Mouse (Mus musculus) thymus, postnatal 25 days (tissue): ENCODE results near the gene Ppp2r3c.
"Not testable (repeated sequence)": the region's sequence is repeated elsewhere in the genome, so short reads cannot be mapped to it uniquely, and the experiment has no call there.

Source experiments
- DNase-seq: peaks from one replicate; pipeline ENCODE4 v3.0.0; 2022

The Ppp2r3c gene

GRCm38 (mm10) chr12:55263385-55263784 lies 39.4 kb downstream of the Ppp2r3c start:
- DNase-seq = not testable (repeated sequence)

GRCm38 (mm10) chr12:55261950-55262349 lies 40.8 kb downstream of the Ppp2r3c start:
- not testable (repeated sequence) for DNase-seq

DNA sequence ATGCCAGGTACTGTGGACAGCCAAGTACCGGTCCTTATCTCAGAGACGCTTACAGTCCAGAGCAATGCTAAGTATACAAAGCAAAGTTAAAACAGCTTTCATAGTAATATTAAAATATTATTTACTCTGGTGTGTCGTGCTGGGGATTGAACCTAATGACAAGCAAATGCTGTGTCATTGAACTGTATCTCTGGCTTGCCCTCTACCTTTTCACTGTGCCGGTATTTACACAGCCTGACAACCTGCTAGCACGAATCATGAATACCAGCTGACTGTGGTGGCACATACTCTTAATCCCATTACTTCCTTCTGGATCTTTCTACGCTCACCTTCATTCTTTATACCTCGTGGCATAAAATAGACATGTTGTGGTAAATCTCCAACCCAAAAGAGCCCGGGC lies 60.6 kb downstream of the Ppp2r3c start:
- DNase-seq = not testable (repeated sequence)

GRCm38 (mm10) chr12:55230520-55230861 lies 72.3 kb downstream of the Ppp2r3c start:
- peak; percentile 18 for DNase-seq

DNA sequence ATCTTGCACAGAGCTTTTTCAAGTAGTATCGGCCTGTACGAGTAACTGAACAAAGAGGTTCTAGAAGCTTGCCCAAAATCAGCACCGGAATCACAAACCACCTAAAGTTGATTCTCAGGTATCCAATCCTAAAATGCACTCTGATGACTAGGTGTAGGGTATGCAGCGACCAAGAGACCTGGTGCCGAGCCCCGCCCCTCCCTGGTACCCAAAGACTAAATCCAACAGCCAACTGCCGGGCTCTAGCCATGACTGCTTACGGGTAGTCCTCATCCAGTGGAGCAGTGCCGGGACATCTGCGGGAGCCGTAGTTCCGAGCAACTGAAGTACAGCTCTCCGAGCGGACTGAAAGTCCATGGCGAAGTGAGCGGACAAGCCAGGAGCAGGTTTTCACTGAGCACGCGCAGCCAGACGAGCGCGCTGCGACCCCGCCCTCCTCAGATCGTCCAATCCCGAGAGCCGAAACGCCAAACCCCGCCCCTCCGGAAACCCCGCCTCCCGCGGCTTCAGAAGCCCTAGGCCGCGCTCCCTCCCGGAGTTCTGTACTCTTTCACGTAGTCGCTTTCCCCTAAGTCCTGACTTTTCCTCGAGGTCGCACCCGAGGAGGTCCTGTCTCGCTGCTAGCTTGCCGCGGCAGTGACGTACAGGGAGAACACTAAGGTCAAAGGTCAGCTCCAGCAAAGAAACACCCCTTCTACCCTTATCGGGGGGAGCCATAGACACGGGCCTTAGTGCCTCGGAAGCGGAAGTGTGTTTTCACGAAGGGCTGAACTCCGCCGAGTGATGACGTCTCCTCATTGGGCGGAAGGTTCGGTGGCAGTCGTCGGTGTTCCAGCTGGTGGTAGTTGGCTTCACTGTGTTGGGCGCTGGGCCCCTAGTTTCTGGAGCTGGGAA lies 72.9 kb downstream of the Ppp2r3c start, which contains the start of gene Srp54c:
Srp54c (plus strand) TSS at position 543 of the 894 bp plus-strand sequence.
- DNase-seq = not testable (repeated sequence)
